Mouse (Mus musculus) cerebellum, adult 2 months (tissue): ENCODE results near the gene P3h3.

ENCODE experiments used
- CTCF ChIP-seq: fragments of 200-500 bp; IDR thresholded peaks from 2 replicates; pipeline ENCODE4 v1.5.1; 2011; ENCODE audit warnings: low read depth, mild to moderate bottlenecking, control low read depth, low read length, moderate library complexity, borderline replicate concordance; ENCODE audit not compliant: insufficient read depth
- POLR2A ChIP-seq: fragments of 200-500 bp; IDR thresholded peaks from 2 replicates; pipeline ENCODE4 v1.6.1; 2011; ENCODE audit warnings: low read length, control low read depth, borderline replicate concordance; ENCODE audit not compliant: insufficient read depth

- TF ChIP-seq POLR2A: peak; percentile 66; the same call in 1 of the 2 replicates
- peak; percentile 74 for TF ChIP-seq CTCF
Measured at GRCm38 (mm10) chr6:124856916-124857839, at the start of gene P3h3.
